In the genomic region with DNA sequence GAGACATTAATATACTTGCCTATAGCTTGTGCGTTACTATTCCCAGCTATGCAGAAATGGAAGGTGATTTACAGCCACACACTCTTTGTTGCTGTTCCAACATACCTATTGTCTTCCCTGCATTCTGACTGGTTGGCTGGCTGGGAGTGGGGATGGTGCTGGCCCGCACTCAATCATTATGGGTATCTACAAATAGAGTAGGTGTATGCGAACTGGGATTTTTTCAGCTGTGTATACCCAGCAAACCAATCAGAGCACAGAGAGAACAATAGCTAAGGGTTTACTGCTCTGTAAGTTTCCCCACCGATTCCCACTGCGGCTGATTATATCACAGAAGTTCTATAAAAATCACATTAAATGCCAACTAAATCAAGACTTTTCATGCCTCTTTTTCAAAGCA, we compare ENCODE assay signal across 20 mouse cellular contexts. TPM values are rescaled to one million over a fixed set of nuclear protein-coding genes. Genes with fewer than 3 reads are reported as not detected.
"Had no signal": no experiment of that assay in that cellular context is flagged by ENCODE, and none has a peak within 500 bp of the region (broad histone marks: within the 10 kb centered on the region; RNA-seq: fewer than 3 reads in every experiment).

No protein-coding gene starts in this region.

- H3K27me3 ChIP-seq: neural tube, embryonic 12.5 days had no signal

- H3K9ac ChIP-seq: liver, embryonic 14.5 days; lung, embryonic 14.5 days; midbrain, embryonic 12.5 days; neural tube, embryonic 12.5 days had no signal

- H3K27ac ChIP-seq: liver, embryonic 14.5 days; midbrain, embryonic 10.5 days; midbrain, embryonic 12.5 days; neural tube, embryonic 12.5 days had no signal

- H3K9me3 ChIP-seq: midbrain, embryonic 10.5 days; midbrain, embryonic 12.5 days; neural tube, embryonic 12.5 days had no signal

- DNase-seq: lung, adult 18-20 months; lung, embryonic 14.5 days; lung, postnatal 10 days; lung, postnatal 4 days; midbrain, embryonic 14.5 days; retina, postnatal 1 day; right cerebral cortex, adult 18-20 months; right cerebral cortex, postnatal 25 days; right cerebral cortex, postnatal 4 days; spleen, adult 18-20 months; thymus, adult 18-20 months; thymus, postnatal 14 days; thymus, postnatal 36 days had no signal

- H3K4me2 ChIP-seq: lung, embryonic 14.5 days; midbrain, embryonic 12.5 days; neural tube, embryonic 12.5 days had no signal

- H3K4me1 ChIP-seq: neural tube, embryonic 12.5 days had no signal

- ATAC-seq: midbrain, embryonic 16.5 days had no signal

- H3K4me3 ChIP-seq: midbrain, embryonic 10.5 days; midbrain, embryonic 12.5 days; myocyte; neural tube, embryonic 12.5 days had no signal

- H3K36me3 ChIP-seq: midbrain, embryonic 10.5 days; midbrain, embryonic 12.5 days; neural tube, embryonic 12.5 days had no signal

RNA-seq across cellular contexts. Expression of a gene that starts 35.7 kb away (rescaled TPM):
- polyA plus RNA-seq: midbrain, embryonic 10.5 days; thymus, postnatal 0 days had no signal
